In genomic region chr7:127799738-127800137, GRCm38 (mm10) we compare ENCODE assay signal across 11 mouse cellular contexts. TPM values are rescaled to one million over a fixed set of nuclear protein-coding genes. Genes with fewer than 3 reads are reported as not detected.
DNase-seq lines count a peak whose midpoint lies in the region; ATAC-seq lines count a peak whose summit lies in the region.
"Had no signal": no experiment of that assay in that cellular context is flagged by ENCODE, and none has a peak within 500 bp of the region (broad histone marks: within the 10 kb centered on the region; RNA-seq: fewer than 3 reads in every experiment).

No protein-coding gene starts in this region.

- intact Hi-C loops in left cerebral cortex, postnatal 4 days (cut with DNase I) = no loop called here

- peaks cover 5% of the 10 kb centered on the region; the same call in 1 of the 2 replicates for H3K4me1 ChIP-seq in embryonic facial prominence, embryonic 12.5 days
- H3K4me1 ChIP-seq in embryonic facial prominence, embryonic 10.5 days = peaks cover 9% of the 10 kb centered on the region
- no peaks in the 10 kb centered on the region for H3K4me1 ChIP-seq in kidney, embryonic 14.5 days (ENCODE audit: control insufficient read depth, insufficient read depth, low read length)
- peaks cover 8% of the 10 kb centered on the region; the same call in 1 of the 2 replicates for H3K4me1 ChIP-seq in midbrain, embryonic 13.5 days (replicated peaks)
- 0 out of 2 replicates have a peak, but pooled peaks cover 3% of the 10 kb centered on the region for H3K4me1 ChIP-seq in midbrain, embryonic 14.5 days (ENCODE audit: control insufficient read depth, insufficient read depth, low read length)
- no peaks in the 10 kb centered on the region; the same call in 1 of the 2 replicates for H3K4me1 ChIP-seq in midbrain, embryonic 16.5 days (ENCODE audit: control insufficient read depth, insufficient read depth, low read length)

- peak overlapping the region; percentile 13; the same call in 1 of the 2 replicates for H3K27ac ChIP-seq in embryonic facial prominence, embryonic 12.5 days
- H3K27ac ChIP-seq in embryonic facial prominence, embryonic 10.5 days (replicated peaks) = no peak overlapping the region
- no peak overlapping the region for H3K27ac ChIP-seq in kidney, embryonic 14.5 days (ENCODE audit: low read depth, low read length)
- peak overlapping the region; percentile 19; the same call in 1 of the 2 replicates for H3K27ac ChIP-seq in midbrain, embryonic 13.5 days
- H3K27ac ChIP-seq in midbrain, embryonic 14.5 days (replicated peaks; ENCODE audit: low read depth, low read length) = no peak overlapping the region
- H3K27ac ChIP-seq in midbrain, embryonic 16.5 days (ENCODE audit: low read length) = no peak overlapping the region

- no peaks in the 10 kb centered on the region for H3K27me3 ChIP-seq in embryonic facial prominence, embryonic 12.5 days
- H3K27me3 ChIP-seq in embryonic facial prominence, embryonic 10.5 days (replicated peaks; ENCODE audit: low read depth, poor library complexity, severe bottlenecking) = no peaks in the 10 kb centered on the region
- H3K27me3 ChIP-seq in kidney, embryonic 14.5 days (ENCODE audit: control insufficient read depth, insufficient read depth, low read length) = no peaks in the 10 kb centered on the region
- no peaks in the 10 kb centered on the region for H3K27me3 ChIP-seq in midbrain, embryonic 13.5 days
- H3K27me3 ChIP-seq in midbrain, embryonic 14.5 days (ENCODE audit: control insufficient read depth, insufficient read depth, low read length) = no peaks in the 10 kb centered on the region
- H3K27me3 ChIP-seq in midbrain, embryonic 16.5 days (ENCODE audit: control insufficient read depth, insufficient read depth, low read depth, low read length) = no peaks in the 10 kb centered on the region

- peaks cover 74% of the 10 kb centered on the region for H3K36me3 ChIP-seq in embryonic facial prominence, embryonic 12.5 days
- peaks cover 96% of the 10 kb centered on the region for H3K36me3 ChIP-seq in embryonic facial prominence, embryonic 10.5 days (replicated peaks)
- peaks cover 54% of the 10 kb centered on the region for H3K36me3 ChIP-seq in kidney, embryonic 14.5 days (ENCODE audit: control insufficient read depth, insufficient read depth, low read length)
- H3K36me3 ChIP-seq in midbrain, embryonic 13.5 days = peaks cover 80% of the 10 kb centered on the region
- H3K36me3 ChIP-seq in midbrain, embryonic 14.5 days (ENCODE audit: control insufficient read depth, insufficient read depth, low read length) = peaks cover 65% of the 10 kb centered on the region
- H3K36me3 ChIP-seq in midbrain, embryonic 16.5 days (ENCODE audit: control insufficient read depth, insufficient read depth, low read length) = peaks cover 46% of the 10 kb centered on the region

- no peaks in the 10 kb centered on the region for H3K9me3 ChIP-seq in embryonic facial prominence, embryonic 12.5 days
- H3K9me3 ChIP-seq in embryonic facial prominence, embryonic 10.5 days = no peaks in the 10 kb centered on the region
- H3K9me3 ChIP-seq in kidney, embryonic 14.5 days (ENCODE audit: control insufficient read depth, low read length) = no peaks in the 10 kb centered on the region
- H3K9me3 ChIP-seq in midbrain, embryonic 13.5 days = no peaks in the 10 kb centered on the region
- H3K9me3 ChIP-seq in midbrain, embryonic 14.5 days (ENCODE audit: control insufficient read depth, low read length) = no peaks in the 10 kb centered on the region
- no peaks in the 10 kb centered on the region for H3K9me3 ChIP-seq in midbrain, embryonic 16.5 days (replicated peaks; ENCODE audit: control insufficient read depth, low read length, poor library complexity, severe bottlenecking)

- 86% methylated on average over 1 of the region's 1 CpGs for WGBS in embryonic facial prominence, embryonic 12.5 days
- 89% methylated on average over 1 of the region's 1 CpGs for WGBS in embryonic facial prominence, embryonic 10.5 days
- WGBS in kidney, embryonic 14.5 days = 100% methylated on average over 1 of the region's 1 CpGs
- 94% methylated on average over 1 of the region's 1 CpGs for WGBS in midbrain, embryonic 13.5 days
- WGBS in midbrain, embryonic 14.5 days = 94% methylated on average over 1 of the region's 1 CpGs
- 80% methylated on average over 1 of the region's 1 CpGs for WGBS in midbrain, embryonic 16.5 days

- H3K4me2 ChIP-seq in embryonic facial prominence, embryonic 12.5 days (replicated peaks) = no peak overlapping the region
- no peak overlapping the region for H3K4me2 ChIP-seq in kidney, embryonic 14.5 days (replicated peaks; ENCODE audit: low read depth, low read length)
- H3K4me2 ChIP-seq in midbrain, embryonic 13.5 days (replicated peaks) = no peak overlapping the region
- H3K4me2 ChIP-seq in midbrain, embryonic 14.5 days (ENCODE audit: low read length) = no peak overlapping the region
- H3K4me2 ChIP-seq in midbrain, embryonic 16.5 days (ENCODE audit: low read length) = no peak overlapping the region

- no peak; the same call in 1 of the 2 replicates for ATAC-seq in embryonic facial prominence, embryonic 12.5 days (ENCODE audit: insufficient number of reproducible peaks, insufficient read depth, low FRiP score, low TSS enrichment)
- ATAC-seq in kidney, embryonic 14.5 days (ENCODE audit: low FRiP score, low TSS enrichment) = peak; percentile 40; the same call in 1 of the 2 replicates
- 0 out of 2 replicates have a peak, but pooled peaks have one; percentile 15 for ATAC-seq in midbrain, embryonic 13.5 days
- ATAC-seq in midbrain, embryonic 14.5 days (ENCODE audit: low FRiP score, low TSS enrichment) = no peak
- peak; percentile 26; the same call in 1 of the 2 replicates for ATAC-seq in midbrain, embryonic 16.5 days

- H3K9ac ChIP-seq in embryonic facial prominence, embryonic 12.5 days = no peak overlapping the region
- no peak overlapping the region for H3K9ac ChIP-seq in kidney, embryonic 14.5 days (ENCODE audit: low read depth, low read length)
- 0 out of 2 replicates have a peak overlapping the region, but pooled peaks have one; percentile 6 for H3K9ac ChIP-seq in midbrain, embryonic 13.5 days (replicated peaks)
- no peak overlapping the region for H3K9ac ChIP-seq in midbrain, embryonic 14.5 days (replicated peaks; ENCODE audit: low read length)
- H3K9ac ChIP-seq in midbrain, embryonic 16.5 days (ENCODE audit: low read depth, low read length) = no peak overlapping the region

- DNase-seq in embryonic facial prominence, embryonic 10.5 days (ENCODE audit: low spot score) = no peak
- DNase-seq in kidney, adult 11 months = no peak
- DNase-seq in midbrain, embryonic 14.5 days = no peak
- DNase-seq in left cerebral cortex, postnatal 4 days = no peak

- no peak overlapping the region for H3K4me3 ChIP-seq in embryonic facial prominence, embryonic 12.5 days
- H3K4me3 ChIP-seq in embryonic facial prominence, embryonic 10.5 days = no peak overlapping the region
- no peak overlapping the region for H3K4me3 ChIP-seq in kidney, embryonic 14.5 days (ENCODE audit: low read length)
- H3K4me3 ChIP-seq in midbrain, embryonic 13.5 days (replicated peaks) = no peak overlapping the region
- H3K4me3 ChIP-seq in midbrain, embryonic 14.5 days (replicated peaks; ENCODE audit: low read depth, low read length) = no peak overlapping the region
- H3K4me3 ChIP-seq in midbrain, embryonic 16.5 days (ENCODE audit: low read depth, low read length) = no peak overlapping the region

RNA-seq across cellular contexts. Expression of gene Hsd3b7, which starts 0.7 kb away (rescaled TPM):
- 10.3 and 10.9 TPM in 2 replicates for polyA plus RNA-seq in embryonic facial prominence, embryonic 12.5 days (2016; fragmentation: Nextera tagmentation; extraction: Ambion mirVana)
- 6.8 and 8.0 TPM in 2 replicates for polyA plus RNA-seq in embryonic facial prominence, embryonic 10.5 days (2016; fragmentation: Nextera tagmentation; extraction: Ambion mirVana)
- polyA plus RNA-seq in kidney, embryonic 14.5 days (2014; fragmentation: Nextera tagmentation; extraction: Ambion mirVana) = 18.0 and 18.7 TPM in 2 replicates
- 8.6 and 9.2 TPM in 2 replicates for polyA plus RNA-seq in midbrain, embryonic 13.5 days (2015; fragmentation: Nextera tagmentation; extraction: Ambion mirVana)
- 6.0 and 7.1 TPM in 2 replicates for polyA plus RNA-seq in midbrain, embryonic 14.5 days (2014; fragmentation: Nextera tagmentation; extraction: Ambion mirVana)
- 8.4 and 10.3 TPM in 2 replicates for polyA plus RNA-seq in midbrain, embryonic 16.5 days (2015; fragmentation: Nextera tagmentation; extraction: Ambion mirVana)
- total RNA-seq in left cerebral cortex, postnatal 4 days (2021) = 1 to 10 TPM; 3.3 to 5.8 TPM

RNA-seq across cellular contexts. Expression of gene Gm49388, which starts 14.3 kb away (rescaled TPM):
- polyA plus RNA-seq in embryonic facial prominence, embryonic 12.5 days (2016; fragmentation: Nextera tagmentation; extraction: Ambion mirVana) = not detected in 2 replicates
- polyA plus RNA-seq in embryonic facial prominence, embryonic 10.5 days (2016; fragmentation: Nextera tagmentation; extraction: Ambion mirVana) = not detected in 2 replicates
- polyA plus RNA-seq in kidney, embryonic 14.5 days (2014; fragmentation: Nextera tagmentation; extraction: Ambion mirVana) = not detected in 2 replicates
- polyA plus RNA-seq in midbrain, embryonic 13.5 days (2015; fragmentation: Nextera tagmentation; extraction: Ambion mirVana) = not detected in 2 replicates
- polyA plus RNA-seq in midbrain, embryonic 14.5 days (2014; fragmentation: Nextera tagmentation; extraction: Ambion mirVana) = not detected in 2 replicates
- polyA plus RNA-seq in midbrain, embryonic 16.5 days (2015; fragmentation: Nextera tagmentation; extraction: Ambion mirVana) = not detected in 2 replicates
- total RNA-seq in left cerebral cortex, postnatal 4 days (2021) = 1 to 10 TPM; 2.2 to 3.1 TPM
- polyA plus RNA-seq: inflammation-experienced regulatory T-cells, adult 6 months; small intestine, adult 2 months had no signal

RNA-seq across cellular contexts. Expression of gene Setd1a, which starts 23.3 kb away (rescaled TPM):
- 25.5 and 26.5 TPM in 2 replicates for polyA plus RNA-seq in embryonic facial prominence, embryonic 12.5 days (2016; fragmentation: Nextera tagmentation; extraction: Ambion mirVana)
- 14.7 and 15.2 TPM in 2 replicates for polyA plus RNA-seq in embryonic facial prominence, embryonic 10.5 days (2016; fragmentation: Nextera tagmentation; extraction: Ambion mirVana)
- polyA plus RNA-seq in kidney, embryonic 14.5 days (2014; fragmentation: Nextera tagmentation; extraction: Ambion mirVana) = 32.6 and 34.7 TPM in 2 replicates
- polyA plus RNA-seq in midbrain, embryonic 13.5 days (2015; fragmentation: Nextera tagmentation; extraction: Ambion mirVana) = 19.7 and 22.7 TPM in 2 replicates
- 24.0 and 27.3 TPM in 2 replicates for polyA plus RNA-seq in midbrain, embryonic 14.5 days (2014; fragmentation: Nextera tagmentation; extraction: Ambion mirVana)
- 12.8 and 18.0 TPM in 2 replicates for polyA plus RNA-seq in midbrain, embryonic 16.5 days (2015; fragmentation: Nextera tagmentation; extraction: Ambion mirVana)
- total RNA-seq in left cerebral cortex, postnatal 4 days (2021) = 10 to 100 TPM; 46.2 to 47.4 TPM

RNA-seq across cellular contexts. Expression of gene Stx4a, which starts 24.4 kb away (rescaled TPM):
- polyA plus RNA-seq in embryonic facial prominence, embryonic 12.5 days (2016; fragmentation: Nextera tagmentation; extraction: Ambion mirVana) = 36.1 and 41.5 TPM in 2 replicates
- polyA plus RNA-seq in embryonic facial prominence, embryonic 10.5 days (2016; fragmentation: Nextera tagmentation; extraction: Ambion mirVana) = 22.5 and 29.3 TPM in 2 replicates
- polyA plus RNA-seq in kidney, embryonic 14.5 days (2014; fragmentation: Nextera tagmentation; extraction: Ambion mirVana) = 22.1 and 34.3 TPM in 2 replicates
- polyA plus RNA-seq in midbrain, embryonic 13.5 days (2015; fragmentation: Nextera tagmentation; extraction: Ambion mirVana) = 15.6 and 24.1 TPM in 2 replicates
- polyA plus RNA-seq in midbrain, embryonic 14.5 days (2014; fragmentation: Nextera tagmentation; extraction: Ambion mirVana) = 8.7 and 11.8 TPM in 2 replicates
- polyA plus RNA-seq in midbrain, embryonic 16.5 days (2015; fragmentation: Nextera tagmentation; extraction: Ambion mirVana) = 18.3 and 19.7 TPM in 2 replicates
- 10 to 100 TPM; 34.5 to 40.0 TPM for total RNA-seq in left cerebral cortex, postnatal 4 days (2021)

RNA-seq across cellular contexts. Expression of gene Stx1b, which starts 24.6 kb away (rescaled TPM):
- polyA plus RNA-seq in embryonic facial prominence, embryonic 12.5 days (2016; fragmentation: Nextera tagmentation; extraction: Ambion mirVana) = 9.1 and 10.0 TPM in 2 replicates
- 4.7 and 6.5 TPM in 2 replicates for polyA plus RNA-seq in embryonic facial prominence, embryonic 10.5 days (2016; fragmentation: Nextera tagmentation; extraction: Ambion mirVana)
- 2.6 and 4.4 TPM in 2 replicates for polyA plus RNA-seq in kidney, embryonic 14.5 days (2014; fragmentation: Nextera tagmentation; extraction: Ambion mirVana)
- 33.3 and 34.2 TPM in 2 replicates for polyA plus RNA-seq in midbrain, embryonic 13.5 days (2015; fragmentation: Nextera tagmentation; extraction: Ambion mirVana)
- 30.8 and 46.9 TPM in 2 replicates for polyA plus RNA-seq in midbrain, embryonic 14.5 days (2014; fragmentation: Nextera tagmentation; extraction: Ambion mirVana)
- 66.5 and 82.2 TPM in 2 replicates for polyA plus RNA-seq in midbrain, embryonic 16.5 days (2015; fragmentation: Nextera tagmentation; extraction: Ambion mirVana)
- total RNA-seq in left cerebral cortex, postnatal 4 days (2021) = 100 to 1,000 TPM; 193 to 215 TPM
- total RNA-seq: neutrophil, adult 5-6 weeks had no signal

Comparison
In these comparisons a context has a peak if more than half of its experiments do, and no peak if none do; other contexts are left out.
1. ATAC-seq: peak in kidney, embryonic 14.5 days (single experiment), midbrain, embryonic 13.5 days (single experiment) and midbrain, embryonic 16.5 days (single experiment); none in embryonic facial prominence, embryonic 12.5 days (single experiment) and midbrain, embryonic 14.5 days (single experiment).
2. H3K27ac ChIP-seq: peak in embryonic facial prominence, embryonic 12.5 days (single experiment) and midbrain, embryonic 13.5 days (single experiment); none in embryonic facial prominence, embryonic 10.5 days (single experiment), kidney, embryonic 14.5 days (single experiment), midbrain, embryonic 14.5 days (single experiment) and midbrain, embryonic 16.5 days (single experiment).